Mouse (Mus musculus) midbrain, embryonic 16.5 days (tissue): ENCODE data around the gene Mup3. TPM values are rescaled to one million over a fixed set of nuclear protein-coding genes. Genes with fewer than 3 reads are reported as not detected.
"Not testable (repeated sequence)": the region's sequence is repeated elsewhere in the genome, so short reads cannot be mapped to it uniquely, and the experiment has no call there.

Experiments used
- ATAC-seq: fragments of 200-750 bp; cut with Nextera tagmentation; 2 replicates; pipeline ENCODE4 v1.8.0; 2017; ENCODE audit warnings: moderate TSS enrichment
- H3K27ac ChIP-seq: fragments of 300-500 bp; sonication (generic); 2 replicates; pipeline ENCODE4 v1.5.1; 2014; ENCODE audit warnings: mild to moderate bottlenecking, low read length, mixed read lengths
- H3K27me3 ChIP-seq: fragments of 300-500 bp; sonication (generic); 2 replicates; pipeline ENCODE4 v1.6.1; 2014; ENCODE audit warnings: low read depth, low read length, mixed read lengths; ENCODE audit not compliant: control insufficient read depth, insufficient read depth
- H3K36me3 ChIP-seq: fragments of 300-500 bp; sonication (generic); 2 replicates; pipeline ENCODE4 v1.6.1; 2014; ENCODE audit warnings: mild to moderate bottlenecking, low read length, moderate library complexity, mixed read lengths; ENCODE audit not compliant: control insufficient read depth, insufficient read depth
- H3K4me1 ChIP-seq: fragments of 300-500 bp; sonication (generic); 2 replicates; pipeline ENCODE4 v1.6.1; 2014; ENCODE audit warnings: mild to moderate bottlenecking, low read length, mixed read lengths; ENCODE audit not compliant: control insufficient read depth, insufficient read depth
- H3K4me2 ChIP-seq: fragments of 300-500 bp; sonication (generic); 2 replicates; pipeline ENCODE4 v1.6.1; 2014; ENCODE audit warnings: mild to moderate bottlenecking, low read length, mixed read lengths
- H3K4me3 ChIP-seq: fragments of 300-500 bp; sonication (generic); 2 replicates; pipeline ENCODE4 v1.5.1; 2014; ENCODE audit warnings: low read depth, mild to moderate bottlenecking, low read length, moderate library complexity, mixed read lengths
- H3K9ac ChIP-seq: fragments of 300-500 bp; sonication (generic); 2 replicates; pipeline ENCODE4 v1.6.1; 2014; ENCODE audit warnings: low read depth, low read length, mixed read lengths
- H3K9me3 ChIP-seq: fragments of 300-500 bp; sonication (generic); replicated peaks from 2 replicates; pipeline ENCODE4 v1.6.1; 2014; ENCODE audit warnings: mild to moderate bottlenecking, low read length, mixed read lengths; ENCODE audit not compliant: control insufficient read depth, poor library complexity, severe bottlenecking
- WGBS: fragments of 180-500 bp; shearing (Covaris S2); extraction: QIAGEN DNeasy Blood & Tissue Kit; methylation state at CpG from one replicate; pipeline ENCODE4 v1.1.7; 2014; 5-methylcytosine and 5-hydroxymethylcytosine counted together
- polyA plus RNA-seq: library from polyadenylated mRNA; unstranded; fragments of >200 nt; fragmentation: Nextera tagmentation; extraction: Ambion mirVana; gene quantifications from 2 replicates; pipeline ENCODE4 v1.2.1, GENCODE M21; 2015

Gene Mup3
- not detected in 2 replicates for polyA plus RNA-seq

- Histone ChIP-seq H3K4me3 (no peak within 1 kb of the TSS), H3K4me1 (no peaks in the 10 kb centered on the region), H3K27ac (no peak within 1 kb of the TSS), H3K4me2 (no peak within 1 kb of the TSS), H3K9ac (no peak within 1 kb of the TSS), H3K27me3 (no peaks in the 10 kb centered on the region), H3K36me3 (no peaks in the 10 kb centered on the region), H3K9me3 (no peaks in the 10 kb centered on the region)
- no peak for ATAC-seq
- 86% methylated on average over 2 of the region's 2 CpGs for WGBS
These were observed at the start of gene Mup3 for GRCm38 (mm10) chr4:62087241-62087640. TSS of gene Mup3 (minus strand) at chr4:62087342.

DNA sequence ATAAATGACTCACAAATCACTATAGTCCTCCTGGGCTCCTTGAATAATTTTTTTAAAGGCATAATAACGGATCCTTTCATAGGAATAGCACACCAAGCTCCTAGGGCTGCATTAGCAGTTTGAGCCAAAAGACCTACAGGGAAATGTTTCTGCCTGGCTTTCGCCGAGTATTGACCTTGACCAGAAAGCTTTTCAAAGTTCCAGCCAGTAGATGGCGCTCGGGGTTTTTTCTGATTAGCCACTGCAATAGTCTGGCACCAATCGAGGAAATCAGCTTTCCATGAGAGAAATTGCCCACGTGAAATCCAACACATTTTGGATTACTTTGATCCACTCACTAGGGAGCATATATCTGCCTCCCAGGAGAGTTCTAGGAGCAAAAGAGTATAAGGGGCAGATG is 46.6 kb upstream of the Mup3 start:
- peaks cover 10% of the 10 kb centered on the region; the same call in 1 of the 2 replicates for H3K9me3 ChIP-seq
- WGBS = 71% methylated on average over 7 of the region's 7 CpGs
- H3K4me1 ChIP-seq = no peaks in the 10 kb centered on the region
- ATAC-seq = no peak
- H3K4me3 ChIP-seq = no peak overlapping the region
- no peak overlapping the region for H3K27ac ChIP-seq
- H3K4me2 ChIP-seq = no peak overlapping the region
- H3K9ac ChIP-seq = no peak overlapping the region
- no peaks in the 10 kb centered on the region for H3K27me3 ChIP-seq
- no peaks in the 10 kb centered on the region for H3K36me3 ChIP-seq

DNA sequence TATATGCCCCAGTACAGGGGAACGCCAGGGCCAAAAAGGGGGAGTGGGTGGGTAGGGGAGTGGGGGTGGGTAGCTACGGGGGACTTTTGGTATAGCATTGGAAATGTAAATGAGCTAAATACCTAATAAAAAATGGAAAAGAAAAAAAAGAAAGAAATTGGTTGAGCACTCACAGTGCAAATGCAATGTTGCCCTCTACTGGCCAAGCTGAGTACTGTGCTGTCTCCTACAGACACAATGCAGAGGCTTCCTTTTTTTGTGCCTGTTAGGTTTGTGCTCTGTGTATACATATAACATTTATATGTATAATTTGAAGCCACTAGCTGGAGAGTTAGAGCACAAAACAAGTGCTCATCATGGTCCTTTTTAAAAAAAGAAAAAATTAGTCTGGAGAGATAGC is 16.2 kb upstream of the Mup3 start:
- not testable (repeated sequence) for H3K27ac ChIP-seq, H3K9ac ChIP-seq, H3K4me2 ChIP-seq, H3K4me1 ChIP-seq, H3K36me3 ChIP-seq, ATAC-seq, H3K4me3 ChIP-seq, H3K27me3 ChIP-seq, H3K9me3 ChIP-seq
- WGBS = 73% methylated on average over 2 of the region's 2 CpGs

GRCm38 (mm10) chr4:62087953-62088352 is 811 bp upstream of the Mup3 start:
- no peak overlapping the region for H3K9ac ChIP-seq
- no peaks in the 10 kb centered on the region for H3K4me1 ChIP-seq
- H3K27me3 ChIP-seq = no peaks in the 10 kb centered on the region
- H3K36me3 ChIP-seq = no peaks in the 10 kb centered on the region
- 92% methylated on average over 2 of the region's 2 CpGs for WGBS
- no peak overlapping the region for H3K4me3 ChIP-seq
- no peak overlapping the region for H3K27ac ChIP-seq
- H3K4me2 ChIP-seq = no peak overlapping the region
- no peak for ATAC-seq
- H3K9me3 ChIP-seq = no peaks in the 10 kb centered on the region

GRCm38 (mm10) chr4:62082755-62083154 is 4.4 kb downstream of the Mup3 start:
- H3K4me1 ChIP-seq = no peaks in the 10 kb centered on the region
- H3K9ac ChIP-seq = no peak overlapping the region
- H3K4me2 ChIP-seq = no peak overlapping the region
- H3K9me3 ChIP-seq = no peaks in the 10 kb centered on the region
- H3K27ac ChIP-seq = no peak overlapping the region
- no peaks in the 10 kb centered on the region for H3K36me3 ChIP-seq
- no peaks in the 10 kb centered on the region for H3K27me3 ChIP-seq
- H3K4me3 ChIP-seq = no peak overlapping the region
- ATAC-seq = no peak

GRCm38 (mm10) chr4:62075126-62075525 is 12.0 kb downstream of the Mup3 start:
- Histone ChIP-seq H3K4me2 (no peak overlapping the region), H3K9ac (no peak overlapping the region), H3K27ac (no peak overlapping the region), H3K4me1 (no peaks in the 10 kb centered on the region), H3K9me3 (no peaks in the 10 kb centered on the region), H3K27me3 (no peaks in the 10 kb centered on the region), H3K36me3 (no peaks in the 10 kb centered on the region), H3K4me3 (no peak overlapping the region)
- 70% methylated on average over 3 of the region's 3 CpGs for WGBS
- ATAC-seq = no peak

GRCm38 (mm10) chr4:62054780-62055179 is 32.4 kb downstream of the Mup3 start:
- not testable (repeated sequence) for H3K4me1 ChIP-seq, H3K9me3 ChIP-seq, H3K27ac ChIP-seq, H3K4me3 ChIP-seq, H3K9ac ChIP-seq, H3K27me3 ChIP-seq, ATAC-seq, H3K36me3 ChIP-seq, H3K4me2 ChIP-seq
- 77% methylated on average over 2 of the region's 2 CpGs for WGBS

- ATAC-seq = not testable (repeated sequence)
These were observed 33.1 kb downstream of the Mup3 start, which contains the start of gene Mup20 for GRCm38 (mm10) chr4:62054058-62054457. TSS of gene Mup20 (minus strand) at chr4:62054158.

More at GRCm38 (mm10) chr4:62054058-62054457, 33.1 kb downstream of the Mup3 start, which contains the start of gene Mup20:
- 88% methylated on average over 2 of the region's 3 CpGs for WGBS
- not testable (repeated sequence) for H3K4me2 ChIP-seq, H3K4me3 ChIP-seq, H3K9me3 ChIP-seq, H3K9ac ChIP-seq, H3K27ac ChIP-seq, H3K4me1 ChIP-seq, H3K27me3 ChIP-seq, H3K36me3 ChIP-seq
